Mouse (Mus musculus) cerebellum, adult 11-12 months (tissue): ENCODE data around the gene Nbea.

Source experiments
- DNase-seq: peaks from one replicate; pipeline ENCODE4 v3.0.0; 2022

Nbea gene

DNA sequence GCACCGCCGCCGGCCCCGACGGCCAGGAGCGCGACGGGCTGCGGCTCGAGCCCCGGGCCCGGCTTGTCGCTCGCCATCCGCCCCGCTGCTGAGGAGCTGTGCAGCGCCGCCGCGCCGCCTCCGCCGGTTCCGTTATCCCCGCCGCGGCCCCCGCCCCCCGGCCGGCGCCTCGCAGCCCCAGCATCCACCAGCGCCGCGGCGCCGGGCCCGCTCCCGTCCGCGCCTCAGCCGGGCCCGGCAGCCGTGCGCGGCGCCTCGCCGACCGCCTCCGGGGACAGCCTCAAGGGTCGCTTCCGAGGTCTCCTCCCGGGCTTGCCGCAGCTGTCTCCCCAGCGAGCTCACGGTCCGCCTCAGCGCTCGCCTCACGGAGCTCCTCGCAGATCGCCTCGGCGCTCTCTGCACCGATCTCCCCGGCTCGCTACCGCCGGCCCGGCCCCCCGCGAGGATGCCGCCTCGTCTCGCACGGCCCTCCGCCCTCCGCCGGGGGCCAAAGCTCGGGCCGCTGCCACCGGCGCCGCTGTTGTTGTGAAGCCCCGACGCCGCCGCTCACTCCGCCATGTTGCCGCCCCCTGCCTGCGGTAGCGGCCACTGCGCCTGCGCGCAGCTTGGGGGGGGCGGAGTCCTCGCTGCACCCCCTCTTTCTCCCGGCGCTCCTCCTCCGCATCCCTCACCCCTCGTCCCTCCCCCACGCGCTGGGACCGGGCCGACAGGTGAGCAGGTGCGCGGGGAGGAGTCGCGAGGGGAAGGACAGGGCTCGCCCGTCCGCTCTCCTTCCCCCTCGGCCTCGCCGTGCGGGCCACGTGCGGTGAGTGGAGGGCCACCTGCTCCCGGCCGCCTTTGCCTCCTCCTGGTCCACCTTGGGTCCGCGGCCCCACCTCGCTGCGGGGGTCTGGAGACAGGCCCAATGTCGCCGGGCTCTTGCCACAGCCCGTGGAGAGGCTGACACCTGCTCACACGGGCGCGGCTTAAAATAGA, at the start of gene Nbea:
Gene Nbea (minus strand): TSS at position 543 of the 975 bp plus-strand sequence.
- DNase-seq: peak; percentile 95

DNA sequence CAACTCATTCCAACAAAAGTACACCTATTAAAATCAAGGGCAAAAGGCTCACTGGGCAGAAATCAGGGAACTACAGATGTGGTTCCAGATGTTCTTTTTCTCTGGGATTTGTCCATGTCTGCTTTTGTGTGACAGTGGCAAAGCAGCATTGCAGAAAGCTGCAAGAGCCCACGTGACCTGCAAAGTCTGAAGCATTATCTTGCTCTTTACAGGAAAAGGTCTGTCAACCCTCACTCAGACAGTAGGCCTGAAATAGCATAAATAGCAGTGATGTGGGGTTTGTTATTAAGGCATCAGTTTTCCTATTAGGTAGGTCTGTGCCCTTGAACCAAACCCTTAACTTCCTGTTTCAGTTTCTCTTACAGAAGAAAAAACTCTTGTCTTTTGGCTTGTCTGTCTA, 45.8 kb upstream of the Nbea start:
- no peak for DNase-seq

DNA sequence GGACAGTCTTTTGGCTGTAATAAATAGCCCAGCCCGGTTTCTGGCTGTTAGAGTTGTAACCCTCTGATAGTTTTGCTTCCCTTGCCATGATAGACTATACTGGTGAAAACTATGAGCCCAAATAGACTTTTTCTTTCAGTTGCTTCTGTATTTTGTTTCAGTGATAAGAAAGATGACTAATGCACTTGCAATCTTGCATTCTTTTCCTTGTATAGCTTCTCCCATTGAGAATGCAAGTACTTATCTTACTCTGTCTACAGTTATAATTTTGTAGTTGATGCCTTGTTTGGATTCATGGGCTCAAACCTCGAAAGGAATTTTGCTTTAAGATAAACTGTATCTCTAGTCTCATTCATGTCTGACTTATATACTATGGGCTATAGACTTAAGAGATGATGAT, 32.5 kb upstream of the Nbea start:
- no peak for DNase-seq

DNA sequence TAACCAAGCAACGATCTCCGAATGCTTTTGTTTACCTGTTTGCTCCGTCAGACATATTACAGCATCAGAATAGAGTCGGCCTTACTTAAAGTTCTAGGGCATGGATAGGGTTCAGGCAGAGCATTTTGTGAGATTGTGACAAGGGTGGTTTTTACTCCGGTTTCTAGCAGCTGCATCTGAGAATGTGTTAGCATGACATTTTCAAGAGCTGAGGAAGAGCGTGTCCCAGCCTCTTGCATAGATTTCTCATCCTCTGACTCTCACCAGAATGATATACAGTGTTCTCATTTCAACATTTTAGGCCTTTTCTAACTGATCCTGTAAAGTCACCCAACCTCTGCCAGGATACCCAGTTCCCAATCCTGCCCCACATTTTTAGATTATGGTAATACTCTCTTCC, 20.5 kb upstream of the Nbea start:
- DNase-seq: no peak

DNA sequence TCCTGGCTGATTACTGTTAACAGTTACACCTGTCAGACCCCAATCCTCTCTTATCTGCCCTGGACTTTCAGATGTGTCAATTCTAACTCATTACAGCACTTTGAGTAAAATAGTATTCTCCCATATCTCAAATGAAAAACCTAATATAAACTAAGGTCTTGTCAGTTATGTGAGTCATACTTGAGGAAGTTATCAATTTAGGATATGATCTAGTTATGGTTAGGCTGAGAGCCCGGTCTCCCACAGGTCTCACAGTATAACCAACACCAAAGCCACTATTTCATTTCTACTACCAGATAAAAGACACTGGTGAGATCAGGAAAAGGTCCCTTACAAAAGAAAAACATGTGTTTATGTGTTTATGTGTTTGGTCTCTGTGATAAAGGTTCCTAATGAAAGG, 4.7 kb upstream of the Nbea start:
- no peak for DNase-seq

DNA sequence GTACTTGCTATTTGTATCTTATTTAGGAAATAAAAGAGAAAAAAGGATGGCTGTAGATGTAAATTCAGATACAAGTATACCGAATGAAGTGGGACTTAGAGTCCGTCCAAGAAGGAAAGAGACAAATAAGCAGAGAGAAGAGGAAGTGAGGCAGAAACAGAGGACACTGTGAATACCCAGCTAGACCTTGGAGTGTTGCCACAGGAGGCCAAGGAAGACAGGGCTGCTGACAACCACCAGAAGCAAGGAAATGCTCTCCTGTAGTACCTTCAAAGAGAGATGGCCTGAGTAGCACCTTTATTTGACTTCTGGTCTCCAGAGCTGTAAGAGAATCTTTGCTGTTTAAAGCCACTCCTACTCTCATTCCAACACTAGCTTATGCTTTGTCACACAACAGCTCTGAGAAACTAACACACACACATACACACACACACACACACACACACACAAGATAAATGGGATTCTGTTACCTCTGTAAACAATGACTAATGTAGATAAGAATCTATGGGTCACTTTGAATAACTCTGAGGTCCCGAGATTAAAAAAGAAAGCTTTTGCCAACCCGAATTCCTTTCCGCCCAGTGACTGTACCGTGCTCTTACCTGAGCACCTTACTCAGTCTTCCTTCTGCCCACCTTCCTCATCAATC, 3.8 kb upstream of the Nbea start:
- no peak for DNase-seq

DNA sequence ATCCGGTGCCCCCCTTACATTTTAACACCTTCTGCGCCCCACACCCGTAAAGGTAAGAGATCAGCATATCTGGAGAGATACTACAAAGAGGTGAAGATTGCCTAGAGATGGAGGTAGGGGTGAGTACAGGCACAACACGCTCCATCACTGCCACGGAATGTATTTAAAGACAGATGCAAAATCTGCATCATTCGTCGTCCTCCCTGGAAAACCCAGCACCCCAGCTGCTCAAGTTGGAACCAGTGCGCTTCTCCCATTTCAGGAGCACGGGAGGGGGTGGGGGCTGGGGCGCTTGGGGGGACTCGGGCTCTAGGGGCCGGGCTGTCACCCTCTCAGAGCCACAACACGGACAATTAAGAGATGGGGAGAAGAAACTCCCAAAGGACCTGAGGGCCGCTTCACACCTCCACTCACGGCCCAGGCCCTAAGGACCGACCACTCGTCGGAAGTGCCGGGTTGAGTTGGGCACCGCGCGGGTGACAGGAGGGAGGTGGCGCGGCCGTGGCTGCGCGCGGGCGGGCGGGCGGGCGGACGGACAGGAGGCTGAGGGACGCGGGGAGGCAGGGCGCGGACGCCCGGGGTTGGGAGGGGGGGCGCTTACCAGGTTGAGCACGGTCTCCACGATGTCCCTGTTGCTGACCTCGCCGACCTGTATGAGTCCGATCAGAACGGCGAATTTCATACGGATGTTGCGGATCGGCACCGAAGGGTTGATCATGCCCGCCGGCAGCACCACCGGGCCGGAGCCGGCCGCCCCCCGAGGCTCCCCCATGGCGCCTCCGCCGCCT, 936 bp downstream of the Nbea start:
- peak; percentile 41 for DNase-seq

DNA sequence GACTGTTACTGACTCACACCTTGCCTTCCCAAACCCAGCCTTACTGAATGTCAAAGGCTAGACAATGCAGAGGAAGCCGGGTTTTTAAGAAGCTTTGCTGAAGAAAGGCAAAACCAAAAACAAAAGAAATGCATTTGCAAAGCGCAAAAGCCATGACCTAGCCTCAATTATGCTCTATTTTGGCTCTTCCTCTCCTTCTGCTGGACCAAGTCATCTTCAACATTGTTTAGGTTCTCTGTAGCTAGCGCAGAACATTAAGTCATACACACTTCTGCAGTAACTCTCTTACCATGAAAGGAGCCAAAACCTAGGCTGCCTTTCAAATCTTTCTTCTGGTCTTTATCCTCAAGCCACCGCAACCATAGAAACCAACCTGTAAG, 1.5 kb downstream of the Nbea start:
- DNase-seq: no peak

DNA sequence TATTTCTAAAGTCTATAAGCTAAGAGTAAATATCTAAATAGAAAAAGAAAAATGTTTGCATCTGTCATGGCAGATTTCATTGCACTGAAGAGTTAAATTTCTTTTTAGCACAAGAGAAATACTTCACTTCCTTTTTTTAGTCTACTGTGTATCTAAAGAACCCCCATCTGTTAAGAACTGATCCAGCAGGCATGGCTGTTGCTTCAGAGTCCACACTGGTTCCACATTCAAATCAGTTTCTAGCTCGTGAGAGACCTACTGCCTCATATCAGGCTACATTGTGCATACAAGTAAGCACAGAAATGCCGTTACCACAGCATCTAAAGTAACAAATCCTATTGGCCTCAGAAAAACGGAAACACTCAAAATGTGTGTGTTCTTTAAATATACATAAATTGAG, 2.5 kb downstream of the Nbea start:
- DNase-seq: no peak

DNA sequence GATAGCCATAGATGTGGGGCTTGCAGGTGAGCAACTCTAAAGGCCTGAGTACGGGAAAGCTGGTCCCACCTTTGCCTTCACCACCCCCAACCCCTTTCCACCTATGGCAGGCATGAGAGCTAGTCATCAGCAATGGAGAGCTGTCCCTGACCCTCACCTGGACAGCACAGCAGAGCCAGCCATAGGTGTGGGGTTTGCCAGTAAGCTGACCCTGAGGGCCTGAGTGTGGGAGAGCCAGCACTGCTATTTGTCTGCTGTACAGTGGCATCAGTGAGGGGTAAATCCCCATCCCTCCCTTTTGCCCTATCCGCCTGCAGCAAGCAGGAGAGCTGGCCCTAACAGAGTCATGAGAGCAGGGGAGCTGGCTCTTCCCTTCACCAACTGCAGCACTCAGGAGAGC, 25.6 kb downstream of the Nbea start:
- DNase-seq: no peak

DNA sequence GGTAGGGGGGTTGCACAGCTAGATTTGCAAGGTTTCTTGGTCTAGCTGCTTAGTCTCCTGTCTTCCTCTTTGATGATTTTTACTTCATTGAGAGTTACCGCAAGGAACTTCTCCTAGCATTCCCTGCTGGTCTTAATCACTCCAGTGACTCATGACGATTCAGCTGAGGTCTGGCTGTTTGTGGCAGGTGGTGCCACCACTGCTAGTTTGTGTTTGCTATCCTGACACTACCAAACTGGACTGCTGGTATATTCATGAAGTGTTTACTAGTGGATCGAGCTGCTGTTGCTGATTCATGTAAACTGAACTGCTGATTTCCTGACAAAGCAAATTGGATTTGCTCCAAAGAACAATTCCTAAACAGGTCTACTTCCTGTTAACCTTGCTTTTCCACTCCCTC, 56.8 kb downstream of the Nbea start:
- no peak for DNase-seq

DNA sequence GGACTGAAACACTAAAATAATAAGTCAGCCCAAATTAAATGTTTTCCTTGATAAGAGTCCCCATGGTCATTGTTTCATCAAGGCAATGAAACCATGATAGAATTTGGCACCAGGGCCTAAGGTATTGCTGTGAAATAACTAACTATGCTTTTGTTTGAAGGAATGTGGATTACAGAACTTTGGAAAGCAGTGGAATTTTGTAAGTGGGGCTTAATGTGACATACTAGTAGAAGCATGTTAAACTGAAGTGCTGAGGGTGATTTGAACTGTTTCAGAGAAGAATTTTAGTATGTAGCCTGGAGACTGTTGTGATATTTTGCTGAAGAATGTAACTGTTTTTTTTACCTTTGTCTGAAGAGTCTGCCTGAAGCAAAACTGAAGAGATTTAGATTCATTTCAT, 66.9 kb downstream of the Nbea start:
- DNase-seq: no peak

DNA sequence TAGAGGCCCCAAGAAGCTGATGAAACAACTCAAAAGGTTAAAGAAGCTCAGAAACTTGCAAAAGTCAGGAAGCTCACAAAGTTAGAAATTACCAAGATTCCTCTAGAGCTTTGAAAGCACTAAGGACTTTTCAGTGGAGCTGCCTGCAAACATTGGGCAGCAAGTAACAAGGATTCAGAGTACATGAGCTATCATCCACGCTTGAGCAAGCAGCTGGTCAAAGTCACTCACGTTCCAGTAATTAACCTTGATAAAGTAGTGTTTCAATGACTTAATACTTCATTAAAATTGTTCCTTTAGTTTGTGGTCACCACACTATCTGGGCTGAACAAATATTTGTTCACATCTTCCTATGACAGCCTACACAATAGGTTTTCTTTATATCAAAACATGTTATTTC, 75.4 kb downstream of the Nbea start:
- no peak for DNase-seq

DNA sequence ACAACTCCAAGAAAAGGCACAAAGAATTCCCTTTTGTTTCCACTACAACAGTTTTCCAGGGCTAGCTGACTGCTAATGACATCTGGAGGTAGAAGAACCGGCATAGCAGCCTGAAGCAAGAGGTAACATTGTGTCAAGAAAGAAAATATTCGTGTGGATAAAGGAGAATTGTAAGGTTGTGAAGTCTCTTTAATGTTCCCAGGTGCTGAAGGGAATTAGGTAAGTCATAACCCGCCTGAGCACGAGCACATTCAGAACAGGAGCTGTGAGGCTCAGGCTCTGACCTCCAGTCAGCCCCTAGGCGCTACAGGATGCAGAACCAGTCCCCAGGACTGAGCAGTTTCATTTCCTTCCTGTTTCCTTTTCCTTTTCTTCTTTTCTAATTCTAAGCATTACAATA, 86.4 kb downstream of the Nbea start:
- DNase-seq: no peak

DNA sequence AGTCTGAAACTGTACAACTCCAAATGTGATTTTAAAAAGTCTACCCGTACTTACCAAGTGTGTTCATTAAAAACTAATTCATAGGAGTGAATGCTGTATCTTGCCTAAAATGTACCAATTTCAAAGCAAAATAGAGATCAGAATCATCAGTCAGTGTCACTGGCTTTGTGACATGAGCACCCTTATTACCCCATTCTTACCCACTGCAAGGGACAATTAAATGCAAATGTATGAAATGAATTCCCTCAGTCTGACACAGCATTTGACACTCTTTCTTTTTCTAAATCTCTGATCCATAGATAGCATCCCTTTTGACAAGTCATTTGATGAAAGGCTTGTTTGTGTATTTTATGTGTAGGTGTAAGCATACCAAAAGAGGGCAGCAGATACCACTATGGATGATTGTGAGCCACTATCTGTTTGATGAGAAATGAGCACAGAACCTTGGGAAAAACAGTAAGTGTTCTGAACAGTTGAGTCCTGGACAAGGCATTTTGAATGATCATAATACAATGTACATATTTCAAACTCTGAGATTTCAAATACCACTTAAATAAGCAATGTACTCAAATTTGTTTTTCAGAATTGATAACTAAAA, 104.4 kb downstream of the Nbea start:
- no peak for DNase-seq

DNA sequence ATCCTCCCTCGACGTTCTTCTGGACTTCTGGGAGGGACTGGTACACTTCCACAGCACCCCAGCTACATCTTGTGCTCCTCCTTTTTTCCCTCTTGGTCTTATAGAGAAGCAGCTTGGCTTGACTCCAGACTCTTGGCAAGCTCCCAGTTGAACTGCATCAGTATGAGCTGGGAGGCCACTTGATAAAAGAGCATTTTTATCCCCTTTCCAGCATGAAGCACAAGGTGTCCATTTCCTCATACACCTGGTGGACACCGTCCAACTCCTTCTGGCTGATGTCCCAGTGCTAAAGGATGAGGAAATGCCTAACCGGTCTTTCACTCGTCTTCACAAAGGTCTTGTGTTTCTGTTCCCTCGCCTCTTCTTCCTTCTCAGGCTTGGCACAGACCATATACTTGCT, 115.7 kb downstream of the Nbea start:
- DNase-seq: peak; percentile 59

DNA sequence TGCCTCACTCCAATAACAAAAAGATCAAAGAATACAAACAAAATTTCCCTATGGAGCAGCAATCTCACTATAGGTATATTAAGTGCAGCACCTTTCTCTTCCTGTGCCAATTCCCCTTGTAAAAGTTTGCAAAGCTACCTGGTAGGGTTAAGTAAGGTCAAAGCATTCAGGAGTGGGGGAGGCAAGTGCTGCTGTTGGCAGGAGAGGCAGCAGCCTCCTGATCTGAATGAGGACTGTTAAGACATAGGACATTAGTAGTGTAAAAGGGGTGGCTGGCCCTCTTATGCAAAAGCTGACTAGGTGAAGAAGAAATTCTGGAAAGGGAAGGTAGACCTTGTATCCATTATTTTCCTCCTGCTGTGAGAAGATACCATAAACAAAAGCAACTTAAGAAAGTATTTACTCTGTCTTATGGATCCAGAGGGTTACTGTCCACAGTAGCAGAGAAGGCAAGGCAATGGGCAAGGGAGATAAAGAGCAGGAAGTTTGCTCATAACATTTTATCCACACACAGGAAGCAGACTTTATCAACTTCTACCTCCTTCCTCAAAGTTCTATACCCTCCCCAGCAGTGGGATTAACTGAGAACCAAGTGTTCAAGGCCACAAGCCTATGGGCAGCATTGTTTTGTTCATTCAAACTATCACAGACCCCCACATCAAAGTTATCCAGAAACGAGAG, 117.0 kb downstream of the Nbea start:
- DNase-seq: no peak

DNA sequence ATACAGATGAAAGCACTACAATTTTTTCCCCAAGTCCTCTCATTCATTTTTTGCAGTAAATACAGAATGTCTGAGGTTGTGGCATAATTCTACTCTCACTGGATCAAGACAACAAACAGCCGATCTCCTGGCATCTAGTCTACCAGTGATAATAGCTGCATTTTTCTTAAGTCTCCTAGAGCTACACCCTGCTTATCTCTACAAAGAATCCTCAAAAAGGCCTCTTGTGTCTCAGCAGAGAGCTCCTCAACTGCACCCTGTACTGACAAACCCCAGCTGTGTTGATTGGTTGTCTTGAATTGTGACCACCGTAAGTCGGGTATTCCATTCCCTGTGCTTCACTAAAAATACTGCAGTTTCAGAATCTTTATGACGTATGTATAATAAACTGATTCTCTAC, 118.3 kb downstream of the Nbea start:
- no peak for DNase-seq

DNA sequence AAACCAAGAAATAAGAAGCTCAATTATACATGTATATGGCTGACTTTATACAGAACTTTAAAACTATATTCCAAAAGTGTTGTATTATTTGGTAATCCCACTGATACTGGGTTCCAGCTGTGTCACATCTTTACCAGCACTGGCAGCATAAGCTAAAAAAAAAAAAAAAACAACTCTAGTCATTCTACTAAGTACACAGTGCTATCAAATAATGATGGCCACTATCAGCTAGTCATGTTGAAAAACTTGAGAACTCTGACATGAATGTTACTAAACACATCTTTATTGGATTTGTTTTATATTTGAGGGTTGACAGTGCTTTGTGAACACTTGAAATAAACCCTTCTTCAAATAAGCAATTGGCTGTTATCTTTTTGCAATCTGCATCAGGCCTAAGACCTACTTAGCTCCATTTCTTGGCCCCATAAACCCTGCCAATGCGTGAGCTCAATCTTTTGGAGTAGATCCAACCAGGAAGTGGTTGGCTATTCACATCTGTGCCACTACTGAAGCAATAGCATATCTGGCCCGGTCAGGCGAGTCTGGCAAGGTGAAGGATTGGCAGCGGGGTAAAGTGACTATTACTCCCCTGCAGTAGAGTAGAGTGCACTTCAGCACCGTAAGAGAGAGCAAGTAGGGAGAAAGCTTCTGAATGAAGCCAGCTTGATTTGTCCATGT, 137.7 kb downstream of the Nbea start:
- DNase-seq: no peak

DNA sequence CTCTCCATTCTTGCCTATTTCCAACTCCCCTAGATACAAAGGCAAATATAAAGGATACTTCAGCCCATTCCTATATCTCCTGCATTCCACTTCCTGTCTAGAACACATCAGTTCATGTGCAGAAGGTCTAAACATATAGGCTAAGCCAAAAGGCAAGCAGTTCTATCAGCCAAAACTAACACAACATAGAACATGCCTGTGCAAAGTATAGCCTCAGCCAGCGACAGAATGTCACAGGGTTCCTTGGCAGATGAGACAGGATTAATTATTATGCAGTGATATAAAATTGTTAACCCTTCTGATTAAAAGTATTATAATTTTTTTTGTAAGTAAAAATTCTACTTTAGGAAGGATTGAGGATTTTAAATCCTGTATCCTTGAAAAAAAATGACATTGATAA, 140.4 kb downstream of the Nbea start:
- no peak for DNase-seq

DNA sequence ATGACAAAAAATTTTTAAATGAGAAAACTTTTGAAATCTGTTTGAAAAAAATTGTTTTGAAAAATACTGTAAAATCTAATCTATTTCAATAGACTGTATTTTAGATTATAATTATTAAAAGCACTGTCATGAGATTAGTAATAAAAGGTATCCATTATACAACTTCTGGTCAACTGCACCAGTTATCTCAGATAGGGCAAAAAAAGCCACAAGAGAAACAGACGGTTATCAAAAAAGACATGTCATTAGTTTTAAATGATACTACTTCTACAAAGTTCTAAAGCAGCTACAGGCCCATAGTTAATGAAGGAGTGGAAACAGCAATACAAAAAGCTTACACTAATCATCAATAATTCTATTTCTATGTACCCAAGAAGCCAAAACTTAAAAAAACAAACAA, 144.0 kb downstream of the Nbea start:
- DNase-seq: no peak

DNA sequence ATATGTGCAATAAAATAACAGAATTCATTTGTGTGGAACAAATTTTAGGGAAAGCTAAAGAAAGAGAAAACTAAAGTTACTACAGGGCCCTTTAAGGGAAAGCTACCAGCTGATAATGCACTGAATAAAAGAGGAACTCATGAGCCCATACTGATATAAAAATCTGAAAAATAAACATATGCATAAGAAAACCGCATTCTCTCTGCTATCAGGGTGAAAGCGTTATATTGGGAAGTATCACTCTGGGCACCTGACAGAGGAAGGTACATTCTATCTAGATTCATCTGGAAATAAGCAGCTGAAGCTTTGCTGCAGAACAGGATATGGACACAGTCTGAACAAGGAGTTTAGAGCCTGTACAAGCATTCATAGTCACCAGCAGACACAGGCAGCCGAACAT, 148.9 kb downstream of the Nbea start:
- DNase-seq: no peak
